Mouse (Mus musculus): ENCODE measurements at regions not wholly inside any gene's neighbourhood (a gene's known extent, or its start where the extent isn't known, plus 50 kb on each side); places are given as distances from the start of the nearest gene placed in this dataset.

- no peak for DNase-seq (ENCODE audit: low read depth, low spot score)
Measured at GRCm38 (mm10) chr8:15487579-15487978, 441.7 kb upstream of the BB014433 start.

DNA sequence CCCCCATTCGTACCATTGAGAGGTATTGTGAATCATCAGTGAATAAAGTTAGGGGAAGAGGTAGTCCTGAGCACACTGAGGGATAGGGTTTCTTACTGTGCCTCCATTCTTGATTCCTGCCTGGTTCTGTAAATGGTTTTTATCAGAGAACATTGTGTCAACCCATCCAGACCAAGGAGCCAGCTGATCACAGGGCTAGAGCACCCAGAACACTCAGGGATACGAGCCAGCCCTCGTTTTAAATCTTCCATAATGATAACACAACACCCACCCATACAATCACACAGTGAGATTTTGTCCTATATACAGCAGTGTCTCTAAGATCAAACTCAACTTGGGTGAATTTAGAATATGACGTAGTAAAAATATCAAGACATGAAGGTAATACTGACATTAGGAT lies 424.7 kb upstream of the BB014433 start:
- DNase-seq (ENCODE audit: low read depth, low spot score), result no peak

- DNase-seq (ENCODE audit: low read depth, low spot score), result no peak
Measured at GRCm38 (mm10) chr8:15468540-15469476, 422.9 kb upstream of the BB014433 start.

DNA sequence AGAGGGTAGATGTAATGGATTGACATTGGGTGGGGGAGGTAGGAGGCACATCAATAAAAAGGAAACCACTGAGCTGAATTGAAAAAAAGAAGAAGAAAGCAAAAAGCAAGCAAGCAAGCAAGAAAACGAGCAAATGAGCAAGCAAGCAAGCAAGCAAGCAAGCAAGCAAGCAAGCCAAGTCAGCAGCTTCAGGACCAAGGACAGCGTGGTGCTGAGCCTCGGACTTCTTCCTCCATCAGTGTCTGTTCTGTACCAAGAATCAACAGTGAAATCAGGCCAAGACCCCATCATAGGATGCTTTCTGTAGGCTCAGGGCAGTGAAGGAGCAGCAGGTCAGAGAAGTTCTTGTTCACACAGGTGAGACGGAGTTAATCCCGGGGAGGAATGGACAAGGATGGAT lies 392.7 kb upstream of the BB014433 start:
- DNase-seq (ENCODE audit: low read depth, low spot score), result no peak

DNA sequence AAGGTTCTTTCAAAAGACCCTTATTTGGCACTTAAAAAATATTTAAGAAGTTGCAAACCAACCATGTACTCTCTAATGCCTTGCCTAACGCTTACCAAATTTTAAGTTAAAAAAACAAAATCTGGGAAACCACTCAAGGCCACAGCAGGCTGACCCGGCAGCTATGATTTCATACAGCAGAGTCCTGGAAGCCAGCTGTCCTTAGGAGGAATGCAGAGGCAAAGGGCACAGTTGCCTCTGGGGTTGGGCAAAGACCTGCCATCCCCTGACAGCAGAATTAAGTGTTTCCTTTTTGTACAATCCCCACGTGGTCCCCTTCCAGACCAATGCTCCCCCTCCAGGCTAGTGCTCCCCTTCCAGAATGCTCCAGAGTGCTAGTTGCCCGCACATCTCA lies 348.8 kb upstream of the BB014433 start:
- DNase-seq (ENCODE audit: low read depth, low spot score), result no peak

GRCm38 (mm10) chr8:15393936-15394721 lies 348.3 kb upstream of the BB014433 start:
- no peak for DNase-seq (ENCODE audit: low read depth, low spot score)

DNA sequence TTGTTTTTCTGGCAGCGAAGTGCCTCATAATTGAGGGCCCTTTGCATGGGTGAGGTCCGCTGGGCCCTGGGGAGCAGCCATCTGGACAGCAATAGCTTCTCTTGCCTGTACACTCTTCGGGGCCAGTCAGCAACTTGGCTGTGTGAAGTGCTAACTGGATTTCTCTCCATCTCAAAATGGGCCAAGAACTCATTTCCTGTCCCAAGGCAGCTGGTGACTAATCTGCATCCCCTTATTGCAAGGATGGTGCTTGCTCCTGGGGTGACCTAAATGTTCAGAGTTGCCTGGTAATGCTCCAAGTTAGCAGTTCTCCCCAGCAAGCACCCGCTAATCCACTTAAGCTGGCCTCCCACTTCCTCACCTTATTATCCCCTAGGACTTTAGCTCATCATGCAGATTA lies 346.2 kb upstream of the BB014433 start:
- no peak for DNase-seq (ENCODE audit: low read depth, low spot score)

- no peak for DNase-seq (ENCODE audit: low read depth, low spot score)
Measured at GRCm38 (mm10) chr8:15388791-15389190, 342.9 kb upstream of the BB014433 start.

GRCm38 (mm10) chr8:15367063-15367462 lies 321.2 kb upstream of the BB014433 start:
- no peak for DNase-seq (ENCODE audit: low read depth, low spot score)

DNA sequence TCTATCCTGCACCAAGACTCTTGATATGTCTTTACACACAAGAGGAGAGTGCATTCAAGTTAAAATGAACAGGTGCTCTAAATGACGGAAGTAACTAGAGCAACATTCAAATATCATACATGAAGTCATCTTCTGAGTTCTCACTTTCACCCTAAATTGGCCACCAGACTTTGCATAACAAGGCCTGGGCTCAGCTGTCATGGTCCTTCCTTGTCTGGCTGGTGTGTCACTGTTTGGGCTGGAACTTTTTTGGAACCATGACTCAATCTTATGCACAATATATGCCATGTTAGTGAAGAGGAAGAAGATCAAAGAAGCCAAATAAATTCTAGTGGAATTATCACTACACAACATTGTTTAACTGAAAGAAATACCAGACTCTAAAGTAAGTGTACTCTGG lies 318.7 kb upstream of the BB014433 start:
- no peak for DNase-seq (ENCODE audit: low read depth, low spot score)

DNA sequence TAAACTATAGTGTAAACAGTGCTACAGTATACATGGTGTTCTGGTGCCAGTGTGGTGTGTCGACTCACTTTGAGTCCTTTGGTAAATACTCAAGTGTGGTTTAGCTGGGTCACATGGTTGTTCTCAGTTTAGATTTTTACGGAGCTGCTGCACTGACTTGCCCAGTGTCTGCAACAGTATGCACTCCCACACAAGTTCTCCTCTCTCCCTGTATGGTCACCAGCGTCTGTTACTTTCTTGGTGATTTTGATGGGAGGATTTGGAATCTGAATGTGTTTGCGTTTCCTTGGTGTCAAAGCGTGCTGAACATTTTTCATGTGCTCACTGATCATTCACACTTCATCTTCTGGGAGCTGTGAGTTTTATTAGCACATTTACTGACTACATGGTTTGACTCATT lies 298.3 kb upstream of the BB014433 start:
- DNase-seq (ENCODE audit: low read depth, low spot score), result no peak

DNA sequence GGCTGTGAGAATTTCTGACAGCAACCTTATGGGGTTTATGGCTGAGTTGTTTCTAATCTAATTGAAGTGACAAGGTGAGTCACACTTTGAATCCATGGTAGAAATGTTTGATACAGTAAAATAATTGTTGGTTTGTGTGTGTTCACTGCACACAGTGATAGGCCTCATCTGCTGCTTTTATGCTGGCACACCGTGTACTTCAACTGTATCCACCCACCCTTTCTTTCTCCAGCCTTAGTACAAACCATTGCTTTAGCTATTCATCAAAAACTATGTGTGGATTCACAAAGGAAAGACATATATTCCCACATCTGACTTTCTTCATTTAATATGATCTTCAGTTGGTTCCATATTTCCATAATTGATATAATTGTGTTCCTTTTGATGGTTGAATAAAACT lies 297.7 kb upstream of the BB014433 start:
- DNase-seq (ENCODE audit: low read depth, low spot score), result no peak

GRCm38 (mm10) chr8:15334532-15334931 lies 288.7 kb upstream of the BB014433 start:
- no peak for DNase-seq (ENCODE audit: low read depth, low spot score)

- DNase-seq (ENCODE audit: low read depth, low spot score), result no peak
Measured at GRCm38 (mm10) chr8:15327312-15327711, 281.4 kb upstream of the BB014433 start.

DNA sequence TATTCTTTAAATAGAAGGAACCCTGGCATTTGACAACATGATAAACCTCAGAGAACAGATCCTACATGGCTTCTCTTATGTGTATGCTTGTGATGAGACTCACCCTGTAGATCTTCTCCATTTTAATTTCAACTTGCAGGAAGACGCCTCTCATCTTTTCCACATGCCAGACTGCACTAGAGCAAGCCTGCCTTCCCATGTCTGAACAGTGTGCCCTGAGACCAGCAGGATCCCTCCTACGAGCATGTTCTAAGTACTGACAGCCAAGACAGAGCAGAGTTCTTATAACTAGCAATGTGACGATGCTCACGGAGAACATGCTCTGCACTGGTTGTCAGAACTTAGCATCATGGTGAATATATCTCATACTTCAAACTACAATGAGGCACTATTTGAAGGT lies 277.5 kb upstream of the BB014433 start:
- no peak for DNase-seq (ENCODE audit: low read depth, low spot score)

DNA sequence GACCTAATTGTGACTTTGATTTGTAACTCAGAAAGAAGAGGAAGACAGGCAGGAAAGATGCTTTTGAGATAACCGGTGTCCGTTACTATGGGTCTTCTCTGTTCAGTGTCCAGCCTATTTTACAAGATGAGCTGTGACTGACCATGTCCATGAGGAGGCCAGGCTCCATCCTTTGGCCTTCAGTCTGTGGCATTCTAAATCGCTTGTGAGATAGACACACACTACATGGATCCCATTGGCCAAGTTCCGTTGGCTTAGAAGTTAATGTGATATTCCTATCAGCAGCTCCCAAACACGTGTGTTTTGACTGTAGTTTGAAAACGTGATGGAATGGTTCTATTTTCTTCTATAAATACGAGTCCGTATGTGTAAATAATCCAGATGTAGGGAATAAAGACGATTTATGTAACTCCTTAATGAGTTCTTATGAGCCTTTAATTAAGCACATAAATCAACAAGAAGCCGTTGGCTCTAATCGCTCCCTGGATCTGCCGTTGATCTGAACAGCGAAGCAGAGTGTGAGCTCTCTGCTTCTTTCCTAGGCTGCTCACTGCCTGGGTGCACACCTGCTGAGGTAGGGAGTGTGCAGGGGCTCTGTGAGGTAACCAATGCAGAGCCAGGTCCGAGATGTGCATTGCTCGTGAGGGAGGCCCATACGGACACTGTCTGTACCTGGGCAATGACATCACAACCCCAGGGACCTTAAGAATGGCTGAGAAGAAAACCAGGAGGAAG lies 272.4 kb upstream of the BB014433 start:
- DNase-seq (ENCODE audit: low read depth, low spot score), result no peak

DNA sequence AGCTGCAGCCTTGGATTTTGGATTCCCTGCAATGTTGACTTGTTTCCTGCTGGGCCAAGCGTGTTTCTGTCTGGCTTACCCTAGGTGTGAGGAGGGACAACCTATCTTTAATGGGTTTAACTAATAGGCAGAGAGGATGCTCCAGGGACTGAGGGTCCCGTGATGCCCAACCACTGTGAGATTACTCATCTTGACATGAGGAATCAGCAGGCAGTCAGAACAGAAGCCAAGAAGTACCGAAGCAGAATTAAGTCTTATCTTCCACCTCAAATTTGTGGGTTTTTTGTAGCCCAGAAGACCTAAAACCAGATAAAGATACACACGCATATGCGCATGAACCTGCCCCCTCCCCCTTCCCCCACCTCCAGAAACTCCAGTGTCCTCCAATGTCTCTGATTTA lies 267.6 kb upstream of the BB014433 start:
- no peak for DNase-seq (ENCODE audit: low read depth, low spot score)

GRCm38 (mm10) chr8:15311509-15311908 lies 265.6 kb upstream of the BB014433 start:
- no peak for DNase-seq (ENCODE audit: low read depth, low spot score)

DNA sequence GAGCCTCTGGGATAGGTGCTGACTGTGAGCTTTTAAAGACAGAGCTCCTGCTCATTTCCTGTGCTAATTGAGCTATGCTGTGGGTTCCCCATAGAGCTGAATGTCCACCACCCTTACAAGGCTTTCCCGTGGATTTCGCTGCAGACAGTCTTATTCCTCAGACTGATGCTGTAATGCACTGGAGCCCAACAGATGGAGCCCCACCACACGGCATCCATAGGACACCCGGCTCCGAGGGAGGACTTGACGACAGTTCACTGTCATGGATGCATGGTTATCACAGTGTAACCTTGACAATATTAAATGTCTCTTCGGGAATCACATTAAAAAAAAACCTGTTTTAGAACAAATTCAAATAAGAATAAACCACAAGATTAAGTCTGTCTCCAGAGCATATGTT lies 265.2 kb upstream of the BB014433 start:
- DNase-seq (ENCODE audit: low read depth, low spot score), result no peak

GRCm38 (mm10) chr8:15304143-15304677 lies 258.3 kb upstream of the BB014433 start:
- no peak for DNase-seq (ENCODE audit: low read depth, low spot score)

GRCm38 (mm10) chr8:15273775-15274174 lies 227.9 kb upstream of the BB014433 start:
- DNase-seq (ENCODE audit: low read depth, low spot score), result no peak
